Mouse (Mus musculus): Measurements from ENCODE around the gene Zfp329. TPM values are rescaled to one million over a fixed set of nuclear protein-coding genes. Genes with fewer than 3 reads are reported as not detected.

The Zfp329 gene
- total RNA-seq, 2 experiments from 2014 or later: 19.4 to 20.1 TPM

Other genes with a start within 250 kb of the Zfp329 start
- under 1 TPM; 0.02 to 0.04 TPM for gene Vmn2r53, start 210.1 kb downstream of the Zfp329 start, total RNA-seq (2021)
- gene Vmn2r54, start 178.5 kb downstream of the Zfp329 start, total RNA-seq (2021): not detected
- not detected for gene Vmn2r55, start 133.9 kb downstream of the Zfp329 start, total RNA-seq (2021)
- not detected for gene Vmn2r56, start 83.9 kb downstream of the Zfp329 start, total RNA-seq (2021)
- gene Zscan18, start 15.2 kb downstream of the Zfp329 start, total RNA-seq (2021): 10 to 100 TPM; 14.7 to 17.6 TPM
- 10 to 100 TPM; 10.5 to 11.1 TPM for gene Zfp110, start 15.9 kb upstream of the Zfp329 start, total RNA-seq (2021)
- gene Zfp128, start 62.3 kb upstream of the Zfp329 start, total RNA-seq (2021): 1 to 10 TPM; 7.1 to 7.4 TPM
- gene Zscan22, start 79.0 kb upstream of the Zfp329 start, total RNA-seq (2021): 10 to 100 TPM; 12.2 to 13.4 TPM
- gene Rps5, start 103.4 kb upstream of the Zfp329 start, total RNA-seq (2021): 100 to 1,000 TPM; 363 to 401 TPM
- gene Rnf225, start 108.6 kb upstream of the Zfp329 start, total RNA-seq (2021): 1 to 10 TPM; 1.1 to 1.4 TPM
- gene Zfp324, start 147.0 kb upstream of the Zfp329 start, total RNA-seq (2021): 10 to 100 TPM; 13.4 to 13.6 TPM
- gene Zfp446, start 159.0 kb upstream of the Zfp329 start, total RNA-seq (2021): 1 to 10 TPM; 7.1 to 8.5 TPM
- not detected for gene Slc27a5, start 179.3 kb upstream of the Zfp329 start, total RNA-seq (2021)
- gene Trim28, start 180.3 kb upstream of the Zfp329 start, total RNA-seq (2021): 100 to 1,000 TPM; 218 to 223 TPM
- 10 to 100 TPM; 33.3 to 35.6 TPM for gene Zbtb45, start 191.2 kb upstream of the Zfp329 start, total RNA-seq (2021)
- gene Chmp2a, start 215.9 kb upstream of the Zfp329 start, total RNA-seq (2021): 100 to 1,000 TPM; 123 to 135 TPM
- gene Ube2m, start 219.4 kb upstream of the Zfp329 start, total RNA-seq (2021): 100 to 1,000 TPM; 207 to 218 TPM
- 10 to 100 TPM; 15.5 to 16.7 TPM for gene Mzf1, start 235.9 kb upstream of the Zfp329 start, total RNA-seq (2021)

All from left cerebral cortex, postnatal 14 days (tissue).